Mouse (Mus musculus): ENCODE results near the gene Kcmf1.

Kcmf1 gene

DNA sequence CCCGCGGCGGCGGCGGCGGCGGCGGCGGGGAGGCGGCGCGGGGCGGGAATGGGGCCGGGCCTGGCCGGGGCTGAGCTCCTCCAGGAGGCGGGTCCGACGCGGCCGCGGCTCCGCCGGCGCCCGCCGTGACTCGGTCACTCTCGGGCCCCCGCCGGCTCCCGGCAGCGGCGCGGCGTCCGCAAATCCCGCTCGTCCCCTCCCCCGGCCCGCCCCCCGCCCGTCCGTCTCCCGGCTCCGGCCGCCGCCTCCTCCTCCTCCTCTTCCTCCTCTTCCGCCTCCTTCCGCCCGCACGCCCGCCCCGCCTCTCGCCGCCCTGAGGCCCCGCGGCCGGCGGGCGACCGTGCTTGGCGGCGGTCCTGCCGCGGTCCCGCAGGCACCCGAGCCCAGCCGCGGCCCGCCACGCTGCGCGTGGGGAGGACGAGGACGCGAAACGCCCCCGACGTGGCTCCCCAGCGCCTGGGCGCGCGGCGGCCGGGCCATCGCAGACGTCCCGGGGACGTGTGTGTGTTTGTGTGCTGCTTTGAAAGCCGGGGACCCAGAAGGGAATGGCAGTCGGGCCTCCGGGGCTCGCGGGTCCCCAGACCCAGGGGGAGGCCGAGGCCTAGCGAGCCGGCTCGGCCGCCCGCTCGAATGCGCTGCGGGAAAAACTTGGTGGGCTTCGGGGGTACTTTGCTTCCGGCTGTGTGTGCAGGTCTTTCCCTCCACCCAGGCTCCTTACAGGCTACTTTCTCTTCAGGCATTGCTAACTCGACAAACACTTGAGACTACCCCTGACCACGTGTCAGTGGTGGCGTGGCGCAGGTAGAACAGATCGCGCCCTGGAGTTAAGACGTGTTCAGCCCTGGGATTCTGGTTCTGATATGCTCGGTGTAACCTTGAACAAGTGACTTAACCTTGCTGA, at the start of gene Kcmf1:
Gene Kcmf1 (minus strand): TSS at position 199 of the 901 bp plus-strand sequence.
- peak; percentile 78 for DNase-seq (ENCODE audit: low read depth, low spot score)

DNA sequence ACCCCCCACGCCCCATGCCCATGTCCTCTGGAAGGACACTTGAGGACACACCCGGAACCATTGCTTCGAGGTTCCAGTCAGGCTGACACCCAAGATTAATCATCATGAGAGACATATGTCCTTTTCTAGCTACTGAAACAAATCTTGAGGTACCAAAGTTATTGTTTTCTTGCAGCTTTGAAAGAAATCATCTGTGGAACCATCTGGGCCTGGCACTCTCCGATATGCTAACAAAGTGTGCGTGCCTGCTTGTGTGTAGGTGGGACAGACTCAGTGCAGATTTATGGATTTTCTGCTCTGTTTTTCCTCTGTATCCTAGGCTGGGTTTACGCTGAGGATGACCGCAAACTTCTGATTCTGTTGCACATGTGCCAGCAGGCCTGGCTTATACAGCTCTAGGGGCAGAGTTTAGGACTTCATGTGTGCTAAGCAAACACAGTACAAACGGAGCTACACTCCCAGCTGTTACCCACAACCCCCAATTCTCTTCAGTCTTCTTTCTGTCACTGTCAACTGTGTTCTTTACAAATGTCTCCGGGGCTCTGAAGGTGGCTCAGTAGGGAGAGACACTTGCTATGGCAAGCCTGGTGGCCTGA, 49.5 kb upstream of the Kcmf1 start:
- DNase-seq (ENCODE audit: low read depth, low spot score): no peak

DNA sequence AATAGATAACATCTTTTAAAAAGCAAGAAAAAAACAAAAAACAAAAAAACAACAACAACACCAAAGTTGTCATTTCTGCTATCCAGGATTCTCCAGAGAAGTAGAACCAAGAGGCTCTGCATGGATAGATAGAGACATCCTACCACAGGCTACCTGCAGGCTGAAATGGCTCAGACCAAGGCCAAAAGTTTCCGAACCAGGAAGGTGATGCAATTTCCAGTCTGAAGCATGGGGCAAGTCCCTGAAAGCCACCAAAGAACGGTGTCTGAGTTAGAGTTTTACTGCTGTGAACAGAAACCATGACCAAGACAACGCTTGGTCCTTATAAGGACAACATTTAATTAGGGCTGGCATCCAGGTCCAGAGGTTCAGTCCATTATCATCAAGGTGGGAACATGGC, 48.6 kb upstream of the Kcmf1 start:
- no peak for DNase-seq (ENCODE audit: low read depth, low spot score)

DNA sequence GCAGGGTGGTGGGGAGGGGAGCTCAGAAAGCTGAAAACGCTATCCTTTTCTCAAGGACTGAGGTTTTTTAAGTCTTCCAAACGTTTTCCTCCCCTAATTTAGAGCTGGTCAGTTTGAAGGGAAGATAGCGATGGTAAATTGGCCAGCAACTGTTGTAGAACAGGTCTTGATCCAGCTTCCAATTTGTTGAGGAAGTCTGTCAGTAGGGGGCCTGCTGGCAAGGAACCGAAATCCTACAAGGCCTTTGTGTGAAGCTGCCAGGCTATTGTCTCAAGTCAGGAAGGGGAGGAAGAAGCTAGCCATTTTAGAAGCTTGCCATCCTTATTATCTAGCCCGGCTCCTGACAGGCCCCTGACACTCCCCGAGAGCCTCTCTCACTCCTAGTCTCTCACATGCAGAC, 48.2 kb upstream of the Kcmf1 start:
- DNase-seq (ENCODE audit: low read depth, low spot score): peak; percentile 25

DNA sequence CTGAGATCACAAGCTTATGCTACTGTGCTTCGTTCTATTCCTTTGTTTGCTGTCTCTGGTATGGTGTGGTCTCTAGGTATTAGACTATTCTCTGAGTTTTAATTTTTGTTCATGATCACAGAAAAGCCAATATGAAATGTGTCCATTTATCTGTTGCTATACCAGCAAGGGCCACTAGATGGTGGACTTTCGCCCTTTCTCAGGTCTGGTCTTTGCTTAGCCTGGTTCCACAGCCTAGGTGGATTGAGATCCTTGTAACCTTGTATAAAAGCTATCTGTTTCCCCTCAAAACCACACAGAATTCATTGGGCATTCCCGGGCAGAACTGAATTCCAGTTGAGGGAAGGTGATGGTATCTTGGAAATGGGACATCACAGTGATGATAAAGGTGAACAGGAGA, 40.7 kb upstream of the Kcmf1 start:
- DNase-seq (ENCODE audit: low read depth, low spot score): peak; percentile 72

DNA sequence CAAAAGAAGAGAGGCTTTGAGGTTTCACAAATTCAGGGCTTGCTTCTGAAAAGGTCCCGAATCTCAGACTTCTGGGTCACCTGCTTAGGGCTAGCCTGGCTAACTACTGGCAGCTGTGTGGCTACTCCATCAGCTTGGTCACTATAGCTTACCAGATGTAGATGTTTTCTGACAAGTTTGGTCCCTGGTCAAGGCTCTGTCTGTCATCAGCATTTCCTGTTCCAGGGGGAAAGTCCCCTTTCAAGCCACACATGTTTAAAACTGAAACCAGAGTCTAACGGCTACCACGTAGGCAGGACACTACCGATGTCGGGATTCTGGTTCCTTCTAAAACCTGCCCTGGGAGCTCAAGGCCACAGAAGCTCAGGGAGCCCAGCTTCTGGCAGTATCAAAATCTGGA, 38.1 kb upstream of the Kcmf1 start:
- DNase-seq (ENCODE audit: low read depth, low spot score): no peak

DNA sequence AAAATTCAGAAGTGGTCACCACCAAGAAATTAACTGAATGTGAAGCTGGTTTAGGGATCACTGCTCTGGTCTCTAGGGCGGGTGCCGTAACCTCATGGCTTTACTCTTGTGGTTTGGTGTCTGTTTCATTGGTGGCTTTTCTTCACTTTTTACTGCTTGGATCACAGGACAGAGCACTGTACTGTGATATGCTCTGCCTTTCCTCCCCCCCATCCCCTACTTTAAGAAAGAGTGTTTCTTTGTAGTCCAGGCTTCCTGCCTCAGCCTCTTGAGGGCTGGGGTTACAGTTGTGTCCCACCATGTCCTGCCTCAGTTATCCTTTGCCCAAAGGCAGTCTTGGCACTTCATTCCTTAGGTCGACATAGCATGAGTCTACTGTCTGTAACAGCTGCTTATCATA, 37.7 kb upstream of the Kcmf1 start:
- DNase-seq (ENCODE audit: low read depth, low spot score): no peak

DNA sequence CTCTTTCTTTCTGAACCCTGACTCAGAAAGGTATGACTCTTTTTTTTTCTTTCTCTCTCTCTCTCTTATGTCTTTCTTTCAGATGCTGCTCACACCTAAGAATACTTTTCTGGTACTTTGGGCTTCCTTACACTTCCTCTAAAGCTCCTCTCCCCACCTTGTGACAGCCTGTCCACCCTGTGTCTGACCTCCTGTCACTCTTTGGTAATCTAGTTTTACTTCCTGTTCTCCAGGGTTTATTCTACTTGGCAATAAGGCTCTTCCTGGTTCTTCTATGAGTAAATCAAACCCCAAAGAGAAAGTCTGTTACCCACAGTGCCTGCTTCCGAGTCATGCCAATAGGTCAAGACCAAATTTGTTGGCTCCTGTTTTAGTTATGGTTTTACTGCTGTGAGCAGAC, 33.2 kb upstream of the Kcmf1 start:
- DNase-seq (ENCODE audit: low read depth, low spot score): no peak

DNA sequence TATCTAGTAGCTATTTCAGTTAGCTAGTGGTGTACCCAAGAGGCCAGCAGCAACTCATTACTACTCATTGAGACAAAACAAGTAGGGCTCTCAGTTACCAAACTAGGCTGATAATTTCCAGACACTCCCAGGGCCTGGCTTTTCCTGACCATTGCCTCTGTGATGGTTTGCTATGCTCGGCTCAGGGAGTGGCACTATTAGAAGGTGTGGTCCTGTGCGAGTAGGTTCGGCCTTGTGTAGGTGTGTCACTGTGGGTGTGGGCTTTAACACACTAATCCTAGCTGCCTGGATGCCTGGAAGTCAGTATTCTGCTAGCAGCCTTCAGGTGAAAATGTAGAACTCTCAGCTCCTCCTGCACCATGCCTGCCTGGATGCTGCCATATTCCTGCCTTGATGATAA, 31.8 kb upstream of the Kcmf1 start:
- peak; percentile 40 for DNase-seq (ENCODE audit: low read depth, low spot score)

DNA sequence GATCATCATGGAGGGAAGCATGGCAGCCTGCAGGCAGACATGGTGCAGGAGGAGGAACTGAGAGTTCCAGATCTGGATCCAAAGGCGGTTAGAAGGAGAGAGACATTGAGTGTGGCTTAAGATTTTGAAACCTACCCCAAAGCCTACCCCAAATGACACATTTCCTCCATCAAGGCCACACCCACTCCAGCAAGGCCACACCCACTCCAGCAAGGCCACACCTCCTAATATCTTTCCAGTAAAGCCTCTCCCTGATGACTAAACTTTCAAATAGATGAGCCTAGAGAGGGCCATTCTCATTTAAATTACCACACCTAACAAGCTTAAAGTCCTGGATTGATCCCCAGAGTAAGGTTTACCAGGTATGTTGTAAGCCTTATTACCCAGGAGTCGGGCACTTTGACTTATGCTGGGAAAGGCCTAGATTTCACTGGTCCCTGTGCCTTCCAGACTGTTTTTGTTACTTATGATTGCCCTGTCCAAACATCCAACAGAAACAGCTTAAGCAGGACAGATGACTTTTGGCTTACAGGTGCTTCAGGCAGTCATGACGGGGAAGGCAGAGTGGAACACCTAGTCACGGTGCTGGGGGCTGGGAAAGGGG, 30.1 kb upstream of the Kcmf1 start:
- DNase-seq (ENCODE audit: low read depth, low spot score): peak; percentile 51

DNA sequence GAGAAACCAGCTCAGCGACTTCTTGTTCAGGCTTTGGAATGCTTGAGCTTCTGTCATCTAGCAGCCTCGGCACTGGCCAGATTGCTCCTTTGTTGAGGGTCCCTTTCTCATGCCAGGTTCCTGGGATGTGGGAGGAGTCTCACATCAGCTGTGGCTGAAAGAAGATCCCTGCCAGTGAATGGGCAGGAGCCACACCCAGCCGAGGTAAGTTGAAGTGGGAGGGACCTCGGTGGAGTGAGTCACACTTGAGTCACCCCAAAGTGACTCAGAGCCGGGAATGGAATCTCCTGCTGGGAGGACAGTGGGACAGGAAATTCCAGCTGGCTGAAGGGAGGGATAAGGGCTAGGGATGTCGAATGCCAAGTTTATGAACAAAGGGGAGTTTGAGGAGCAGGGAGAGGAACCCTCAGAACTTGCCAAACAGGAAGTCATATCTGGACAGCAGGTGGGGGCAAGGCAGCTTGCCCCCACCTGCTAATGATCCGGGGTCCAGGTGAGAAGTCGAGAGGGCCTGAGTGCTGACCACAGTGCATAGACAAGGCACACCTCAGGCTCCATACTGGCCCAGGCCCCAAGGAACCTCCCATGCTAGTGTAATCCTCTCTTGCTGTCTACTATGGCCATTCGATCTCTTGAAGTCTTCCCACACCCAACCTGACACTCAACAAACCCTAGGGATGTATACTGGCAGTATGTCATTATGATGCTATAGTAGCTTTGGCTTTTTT, 27.1 kb upstream of the Kcmf1 start:
- peak; percentile 98 for DNase-seq (ENCODE audit: low read depth, low spot score)

DNA sequence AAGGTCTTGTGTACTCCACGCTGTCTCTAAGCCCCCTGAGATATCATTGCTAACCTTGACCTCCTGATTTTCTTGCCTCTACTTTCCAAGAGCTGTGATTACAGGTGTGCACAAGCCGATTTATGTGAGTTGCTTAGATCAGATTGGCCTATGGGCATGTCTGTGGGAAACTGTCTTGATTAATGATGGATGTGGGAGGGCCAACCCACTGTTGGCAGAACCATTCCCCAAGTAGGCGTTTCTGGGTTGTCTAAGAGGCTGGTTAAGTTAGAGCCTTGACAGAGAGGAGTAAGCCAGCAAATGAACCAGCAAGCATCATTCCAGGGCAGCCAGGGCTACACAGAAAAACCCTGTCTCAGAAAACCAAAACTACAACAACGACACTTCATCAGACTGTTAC, 26.3 kb upstream of the Kcmf1 start:
- no peak for DNase-seq (ENCODE audit: low read depth, low spot score)

DNA sequence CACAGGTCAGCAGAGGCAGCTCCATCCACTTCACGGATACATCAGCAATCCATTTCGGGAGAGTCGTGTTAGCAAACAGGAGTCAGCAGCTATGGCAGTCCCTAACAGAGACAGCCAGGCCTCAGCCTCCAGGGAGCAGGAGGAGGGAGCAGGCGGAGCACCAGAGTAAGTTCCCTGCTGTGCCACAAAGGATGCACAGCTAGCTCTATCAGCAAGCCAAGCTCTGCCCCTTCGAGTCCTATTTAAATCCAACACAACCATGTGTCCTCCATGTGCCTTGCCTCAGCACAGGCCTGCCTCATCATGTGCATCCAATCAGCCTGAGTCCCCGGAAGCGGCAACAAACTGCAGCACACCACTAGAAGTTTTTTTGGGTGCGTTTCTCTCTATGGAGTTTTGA, 23.6 kb upstream of the Kcmf1 start:
- peak; percentile 61 for DNase-seq (ENCODE audit: low read depth, low spot score)

DNA sequence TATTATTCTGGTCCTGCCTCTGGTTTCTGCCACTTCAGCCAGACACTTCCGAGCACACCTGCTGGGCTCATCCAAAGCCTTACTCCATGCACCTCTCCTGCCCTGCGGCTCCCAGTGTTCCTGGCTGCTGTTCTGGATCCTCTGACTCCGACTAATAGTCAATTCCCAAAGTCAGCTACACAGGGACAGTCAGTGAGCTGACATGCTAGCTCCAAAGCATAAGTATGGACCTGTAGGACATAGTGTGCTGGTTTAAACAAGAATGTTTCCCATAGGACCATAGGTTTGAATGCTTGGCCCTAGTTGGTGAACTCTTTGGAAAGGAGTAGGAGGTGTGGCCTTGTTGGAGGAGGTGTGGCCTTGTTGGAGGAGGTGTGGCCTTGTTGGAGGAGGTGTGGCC, 21.3 kb upstream of the Kcmf1 start:
- DNase-seq (ENCODE audit: low read depth, low spot score): peak; percentile 64

DNA sequence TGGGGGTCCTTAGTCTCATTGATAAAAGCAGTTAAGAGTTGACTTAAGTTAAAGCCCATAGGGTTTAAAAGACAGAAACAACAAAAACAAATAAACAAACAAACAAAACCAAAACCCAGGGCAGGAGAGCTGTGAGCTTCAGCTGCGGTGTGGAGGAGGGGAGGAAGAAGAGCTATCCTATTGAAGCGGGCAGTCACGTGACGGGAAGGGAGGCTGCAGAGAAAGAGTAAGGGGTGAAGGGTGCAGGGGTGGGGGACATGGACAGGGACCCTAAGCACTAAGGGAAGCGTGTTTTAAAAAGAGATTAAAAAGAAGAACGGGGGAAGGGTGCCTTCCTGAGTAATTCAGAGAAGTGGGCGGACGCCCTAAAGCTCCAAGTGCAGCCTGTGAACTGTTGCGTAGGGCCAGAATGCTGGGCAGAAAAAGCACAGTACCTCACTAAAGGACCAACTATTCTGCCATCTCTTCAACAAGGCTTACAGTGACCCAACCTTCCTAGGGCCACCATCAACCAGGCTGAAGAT, 18.8 kb upstream of the Kcmf1 start:
- no peak for DNase-seq (ENCODE audit: low read depth, low spot score)

DNA sequence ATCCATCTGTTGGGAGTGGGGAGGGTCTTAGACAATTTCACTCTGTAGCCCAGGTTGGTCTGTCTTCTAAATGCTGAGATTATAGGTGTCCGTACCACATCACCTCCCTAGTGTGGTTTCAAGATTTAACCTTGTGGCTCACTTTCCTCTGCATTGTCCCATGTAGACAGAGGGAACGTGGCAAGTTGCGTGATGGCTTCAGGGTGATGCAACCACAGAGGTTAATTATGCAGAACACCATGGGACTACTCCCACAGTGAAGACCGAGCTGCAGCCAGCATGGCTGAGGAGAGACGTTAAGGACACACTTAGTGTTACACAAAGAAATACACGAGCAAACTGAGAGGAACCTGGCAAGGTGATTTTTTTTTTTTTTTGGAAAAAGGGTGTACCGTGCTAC, 16.6 kb upstream of the Kcmf1 start:
- DNase-seq (ENCODE audit: low read depth, low spot score): no peak

DNA sequence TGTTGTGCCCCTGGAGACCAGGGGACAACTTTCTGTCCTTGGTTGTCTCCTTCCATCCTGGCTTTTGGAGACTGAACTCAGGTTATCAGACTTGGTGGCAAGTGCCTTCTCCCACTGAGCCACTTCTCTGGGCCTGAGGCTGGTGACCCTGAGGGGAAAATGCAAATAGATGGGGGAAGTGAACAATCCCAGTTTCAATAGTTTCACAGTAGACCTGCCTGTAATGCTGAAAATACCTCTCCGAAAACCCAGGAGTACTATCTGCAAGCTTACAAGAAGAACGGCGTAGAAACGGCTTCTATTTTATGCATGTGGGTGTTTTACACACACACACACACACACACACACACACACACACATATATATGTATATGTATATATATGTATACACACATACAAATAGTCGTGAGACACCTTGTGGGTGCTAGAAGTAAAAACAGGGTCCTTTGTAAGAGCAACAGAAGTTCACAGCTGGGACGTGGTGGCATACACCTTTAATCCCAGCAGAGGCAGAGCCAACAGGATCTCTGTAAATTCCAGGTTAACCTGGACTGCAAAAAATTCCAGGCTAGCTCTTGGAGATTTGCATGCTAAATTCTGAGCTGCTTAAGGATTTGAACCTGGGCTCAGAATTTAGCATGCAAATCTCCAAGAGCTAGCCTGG, 14.4 kb upstream of the Kcmf1 start:
- no peak for DNase-seq (ENCODE audit: low read depth, low spot score)

DNA sequence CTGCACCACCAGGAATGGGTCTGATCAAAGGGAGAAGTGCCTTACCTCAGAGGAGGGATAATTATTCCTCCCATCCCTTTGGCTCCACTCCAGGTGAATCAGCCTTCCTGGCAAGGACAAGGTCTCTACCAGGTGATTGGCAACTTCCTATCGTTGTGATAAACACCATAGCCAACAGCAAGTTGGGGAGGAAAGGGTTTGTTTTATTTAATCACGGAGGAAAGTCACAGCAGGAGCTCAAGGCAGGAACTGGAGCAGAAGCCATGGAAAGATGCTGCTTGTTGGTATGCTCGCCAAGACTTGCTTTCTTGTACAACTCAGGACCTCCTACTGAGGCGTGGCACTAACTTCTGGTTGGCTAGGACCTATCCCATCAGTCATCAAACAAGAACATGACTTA, 11.5 kb upstream of the Kcmf1 start:
- peak; percentile 51 for DNase-seq (ENCODE audit: low read depth, low spot score)

DNA sequence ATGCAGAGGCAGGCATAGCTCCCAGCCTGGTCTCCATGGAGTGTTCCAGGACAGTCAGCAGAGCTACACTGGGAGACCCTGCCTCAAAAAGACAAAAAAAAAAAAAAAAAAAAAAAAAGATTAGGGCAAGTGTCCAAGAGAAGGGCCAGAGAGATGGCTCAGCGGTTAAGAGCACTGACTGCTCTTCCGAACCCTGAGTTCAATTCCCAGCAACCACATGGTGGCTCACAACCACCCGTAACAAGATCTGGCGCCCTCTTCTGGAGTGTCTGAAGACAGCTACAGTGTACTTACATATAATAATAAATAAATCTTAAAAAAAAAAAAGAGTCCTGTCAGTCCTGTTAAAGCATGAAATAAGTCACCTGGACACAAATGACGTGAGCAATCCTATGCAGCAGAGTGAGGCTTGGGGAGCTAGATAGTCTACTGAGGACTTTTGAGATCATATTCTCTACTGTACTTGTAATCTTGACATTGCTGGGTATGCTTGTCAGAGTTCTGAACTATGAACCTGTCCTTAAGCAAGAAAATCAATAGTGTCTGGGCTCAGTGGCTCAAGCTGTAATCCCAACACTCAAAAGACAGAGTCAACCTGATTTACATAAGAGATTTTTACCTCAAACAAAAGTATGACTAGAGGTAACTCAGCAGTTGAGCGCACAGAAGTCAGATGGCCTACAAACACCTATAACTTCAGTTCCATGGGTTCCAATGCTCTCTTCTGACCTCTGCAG, 2.6 kb upstream of the Kcmf1 start:
- DNase-seq (ENCODE audit: low read depth, low spot score): no peak

DNA sequence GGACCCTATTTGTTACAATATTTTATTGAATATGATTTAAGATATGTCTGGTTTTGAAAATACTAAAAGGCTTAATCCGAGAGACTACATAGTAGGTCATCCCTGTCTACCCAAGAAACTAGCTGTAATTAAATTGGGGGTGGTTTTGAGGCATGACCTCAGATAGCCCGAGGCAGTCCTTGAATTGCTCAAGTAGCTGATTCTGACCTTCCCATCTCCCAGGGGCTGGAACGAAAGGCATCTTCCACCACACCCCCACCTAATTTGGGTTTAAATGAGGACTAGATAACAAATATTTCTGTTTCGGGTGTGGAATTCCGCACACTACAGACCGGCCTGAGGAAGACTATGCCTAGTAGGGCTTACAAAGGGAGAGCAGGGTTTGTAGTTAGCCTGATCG, 1.2 kb upstream of the Kcmf1 start:
- peak; percentile 94 for DNase-seq (ENCODE audit: low read depth, low spot score)

All from ZHBTc4 (cell line).